Mouse (Mus musculus): ENCODE measurements at regions not wholly inside any gene's neighbourhood (a gene's known extent, or its start where the extent isn't known, plus 50 kb on each side); places are given as distances from the start of the nearest gene placed in this dataset.
"Not testable (repeated sequence)": the region's sequence is repeated elsewhere in the genome, so short reads cannot be mapped to it uniquely, and the experiment has no call there.

- ATAC-seq (replicated peaks; ENCODE audit: poor library complexity, severe bottlenecking) = peak; percentile 48; the same call in 1 of the 2 replicates
Measured at GRCm38 (mm10) chr14:18511094-18511493, 179.4 kb upstream of the Ube2e1 start.

- ATAC-seq (replicated peaks; ENCODE audit: poor library complexity, severe bottlenecking) = no peak
Measured at GRCm38 (mm10) chr14:18508359-18508647, 176.6 kb upstream of the Ube2e1 start.

DNA sequence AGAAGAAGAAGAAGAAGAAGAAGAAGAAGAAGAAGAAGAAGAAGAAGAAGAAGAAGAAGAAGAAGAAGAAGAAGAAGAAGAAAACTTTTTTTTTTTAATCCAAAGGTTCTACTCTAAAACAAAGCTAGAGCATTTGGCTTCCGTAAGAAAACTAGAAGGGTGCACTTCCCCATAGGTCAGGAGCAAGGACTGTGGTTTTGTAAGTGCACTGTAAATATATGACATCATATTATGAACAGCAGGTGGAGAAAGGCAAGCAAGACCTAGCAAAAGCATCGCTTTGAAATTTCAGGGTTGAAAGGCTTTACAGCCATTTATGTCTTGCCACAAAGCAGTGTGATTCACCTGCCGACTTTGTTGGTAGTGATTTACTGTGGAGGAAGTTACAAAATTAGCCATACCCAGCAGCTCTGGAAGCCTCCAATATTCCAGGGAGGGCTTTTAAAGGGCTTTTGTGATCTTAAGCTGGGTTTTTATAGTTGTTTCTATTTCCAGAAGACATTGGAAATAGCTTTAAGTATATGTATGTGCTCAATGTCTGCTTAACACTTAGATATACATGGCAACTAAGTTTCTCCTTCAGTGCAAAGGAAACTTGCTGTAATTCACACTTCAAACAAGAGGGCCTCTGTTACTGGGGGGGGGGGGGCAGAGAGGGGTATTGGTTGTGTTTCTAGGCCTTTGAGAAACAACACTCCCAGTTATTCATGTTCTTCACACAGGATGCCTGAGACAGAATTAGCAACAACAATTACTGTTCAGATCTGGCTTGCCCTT is 176.1 kb upstream of the Ube2e1 start:
- ATAC-seq (replicated peaks; ENCODE audit: poor library complexity, severe bottlenecking) = 0 out of 2 replicates have a peak, but pooled peaks have one; percentile 36

- peak; percentile 91 for ATAC-seq (replicated peaks; ENCODE audit: poor library complexity, severe bottlenecking)
Measured at GRCm38 (mm10) chr14:18506168-18506567, 174.5 kb upstream of the Ube2e1 start.

GRCm38 (mm10) chr14:18500249-18500832 is 168.7 kb upstream of the Ube2e1 start:
- no peak for ATAC-seq (replicated peaks; ENCODE audit: poor library complexity, severe bottlenecking)

- no peak for ATAC-seq (replicated peaks; ENCODE audit: poor library complexity, severe bottlenecking)
Measured at GRCm38 (mm10) chr14:18494048-18494447, 162.4 kb upstream of the Ube2e1 start.

GRCm38 (mm10) chr14:18486132-18486800 is 154.6 kb upstream of the Ube2e1 start:
- ATAC-seq (replicated peaks; ENCODE audit: poor library complexity, severe bottlenecking) = no peak

DNA sequence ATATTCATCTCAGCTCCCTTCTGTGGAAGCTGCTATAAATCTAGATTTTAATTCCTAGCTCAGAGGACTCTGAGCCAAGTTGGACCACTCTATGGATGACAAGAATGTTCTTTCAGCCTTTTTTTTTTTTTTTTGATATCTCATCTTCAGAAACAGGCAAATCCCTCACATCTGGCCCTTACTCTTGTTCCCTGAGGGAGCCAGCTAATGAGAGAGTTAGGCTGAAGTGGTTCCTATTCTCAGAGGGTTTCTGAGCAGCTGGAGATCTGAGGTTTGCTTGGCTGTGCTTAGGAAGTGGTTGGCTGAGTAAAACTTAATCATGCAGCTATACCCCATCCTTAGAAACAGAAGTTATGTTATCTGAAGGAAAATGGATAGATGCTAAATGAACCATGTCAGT is 153.9 kb upstream of the Ube2e1 start:
- ATAC-seq (replicated peaks; ENCODE audit: poor library complexity, severe bottlenecking) = no peak

- no peak for ATAC-seq (replicated peaks; ENCODE audit: poor library complexity, severe bottlenecking)
Measured at GRCm38 (mm10) chr14:18476795-18477320, 145.2 kb upstream of the Ube2e1 start.

DNA sequence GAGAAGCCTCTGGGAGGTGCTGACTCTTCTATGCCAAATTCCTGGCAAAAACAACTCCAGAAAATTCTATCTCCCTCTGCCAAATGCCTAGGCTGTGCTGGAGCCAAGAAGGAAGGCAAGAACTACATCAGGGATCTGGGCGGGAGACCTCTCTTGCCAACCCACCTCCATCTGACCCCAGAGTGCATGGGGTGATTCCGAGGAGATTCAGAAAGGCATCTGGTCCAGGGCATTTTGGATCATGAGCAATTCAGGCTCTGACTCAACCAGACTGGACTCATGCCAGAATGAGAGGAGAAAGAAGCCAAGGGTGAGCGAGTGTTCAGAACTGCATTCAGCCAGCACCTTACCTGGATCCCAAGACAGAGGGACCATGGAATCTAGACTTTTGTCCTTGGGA is 137.0 kb upstream of the Ube2e1 start:
- ATAC-seq (replicated peaks; ENCODE audit: poor library complexity, severe bottlenecking) = no peak

- ATAC-seq (replicated peaks; ENCODE audit: poor library complexity, severe bottlenecking) = not testable (repeated sequence)
Measured at GRCm38 (mm10) chr14:18466864-18467263, 135.2 kb upstream of the Ube2e1 start.

DNA sequence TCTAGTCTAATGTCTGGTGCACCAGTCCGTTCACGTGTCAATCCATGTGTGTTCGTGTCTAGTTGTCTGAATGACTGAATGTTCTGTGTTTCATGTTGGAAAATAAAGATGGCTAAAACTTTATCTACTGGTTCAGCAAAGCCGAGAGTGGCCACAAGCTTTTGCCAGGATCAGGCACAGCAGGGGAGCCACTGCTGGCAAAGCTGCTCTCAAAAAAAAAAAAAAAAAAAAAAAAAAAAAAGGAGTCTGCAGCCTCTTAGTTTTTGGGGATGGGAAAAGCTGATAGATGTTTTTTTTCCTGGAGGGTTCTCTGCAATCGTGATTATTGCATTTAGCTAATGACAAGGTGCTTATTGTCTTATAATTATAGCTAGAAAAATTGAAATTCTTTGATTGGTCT is 132.5 kb upstream of the Ube2e1 start:
- not testable (repeated sequence) for ATAC-seq (replicated peaks; ENCODE audit: poor library complexity, severe bottlenecking)

DNA sequence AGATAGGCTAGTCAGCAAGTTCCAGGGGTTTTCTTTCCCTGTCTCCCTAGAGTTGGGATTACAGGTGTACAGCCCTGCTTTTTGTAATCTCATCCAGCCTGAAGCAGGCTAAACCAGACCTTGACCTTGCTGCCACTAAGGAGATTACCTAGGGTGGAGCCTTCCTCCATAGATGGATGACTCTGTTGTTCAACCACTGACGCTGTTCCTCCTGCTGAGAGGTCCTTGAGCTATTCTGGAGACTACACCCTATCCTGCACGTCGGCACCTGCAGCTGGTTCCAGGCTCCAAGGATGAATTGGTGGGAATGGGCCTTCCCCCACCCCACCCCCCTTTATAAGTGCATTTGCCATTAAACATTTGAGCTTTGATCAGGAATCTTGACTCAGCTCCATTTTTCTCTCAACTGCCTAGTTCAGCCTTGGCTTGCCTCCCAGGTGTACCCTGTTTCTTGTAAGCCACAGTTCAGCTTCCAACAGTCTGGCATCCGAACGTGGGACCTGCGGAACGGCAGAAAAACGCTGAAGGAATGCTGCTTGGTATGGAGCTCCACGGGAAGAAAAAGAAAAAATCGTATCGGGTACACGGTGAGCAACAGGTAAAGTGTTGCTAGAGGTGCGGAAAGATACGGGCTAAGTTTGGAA is 131.7 kb upstream of the Ube2e1 start:
- ATAC-seq (replicated peaks; ENCODE audit: poor library complexity, severe bottlenecking) = no peak

DNA sequence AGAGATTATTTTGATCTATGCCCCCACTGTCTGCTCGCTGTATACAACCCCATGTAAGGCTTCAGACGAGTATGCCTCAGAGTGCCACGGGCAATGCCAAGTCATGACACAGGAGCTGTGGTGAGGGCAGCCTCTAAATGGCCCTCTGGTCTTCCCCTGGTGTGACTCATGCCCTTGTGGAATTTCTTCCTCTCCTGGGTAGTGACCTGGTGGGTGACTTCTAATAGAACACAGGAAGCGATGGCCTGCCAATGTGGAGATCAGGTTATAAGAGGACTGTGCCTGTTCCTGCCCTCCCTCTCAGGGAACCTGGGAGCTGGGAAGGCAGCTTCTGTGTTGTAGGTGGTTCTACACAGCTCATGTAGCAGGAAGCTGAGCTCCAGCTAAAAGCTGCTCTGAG is 130.7 kb upstream of the Ube2e1 start:
- ATAC-seq (replicated peaks; ENCODE audit: poor library complexity, severe bottlenecking) = no peak

- ATAC-seq (replicated peaks; ENCODE audit: poor library complexity, severe bottlenecking) = no peak
Measured at GRCm38 (mm10) chr14:18448666-18449065, 117.0 kb upstream of the Ube2e1 start.

GRCm38 (mm10) chr14:18444492-18444891 is 112.8 kb upstream of the Ube2e1 start:
- ATAC-seq (replicated peaks; ENCODE audit: poor library complexity, severe bottlenecking) = no peak

GRCm38 (mm10) chr14:18428968-18429367 is 97.3 kb upstream of the Ube2e1 start:
- not testable (repeated sequence) for ATAC-seq (replicated peaks; ENCODE audit: poor library complexity, severe bottlenecking)

DNA sequence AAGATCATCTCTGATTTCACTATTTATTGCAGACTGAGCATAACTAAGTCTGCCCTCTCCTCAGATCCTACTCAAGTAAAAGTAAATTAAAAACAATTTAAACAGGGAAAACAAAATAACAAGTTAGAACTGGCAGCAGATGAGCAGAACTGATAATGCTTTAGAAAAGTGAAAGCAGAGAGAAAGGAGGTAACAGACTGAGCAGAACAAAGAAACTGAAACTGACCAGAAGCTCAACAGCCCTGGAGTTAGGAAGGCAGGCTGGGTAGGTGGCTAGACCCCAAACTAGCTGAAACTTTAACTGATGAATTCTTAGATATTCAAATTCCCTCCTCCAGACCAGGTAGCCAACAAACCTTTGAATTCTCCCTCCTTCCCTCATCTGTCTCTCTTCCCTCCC is 94.2 kb upstream of the Ube2e1 start:
- no peak for ATAC-seq (replicated peaks; ENCODE audit: poor library complexity, severe bottlenecking)

DNA sequence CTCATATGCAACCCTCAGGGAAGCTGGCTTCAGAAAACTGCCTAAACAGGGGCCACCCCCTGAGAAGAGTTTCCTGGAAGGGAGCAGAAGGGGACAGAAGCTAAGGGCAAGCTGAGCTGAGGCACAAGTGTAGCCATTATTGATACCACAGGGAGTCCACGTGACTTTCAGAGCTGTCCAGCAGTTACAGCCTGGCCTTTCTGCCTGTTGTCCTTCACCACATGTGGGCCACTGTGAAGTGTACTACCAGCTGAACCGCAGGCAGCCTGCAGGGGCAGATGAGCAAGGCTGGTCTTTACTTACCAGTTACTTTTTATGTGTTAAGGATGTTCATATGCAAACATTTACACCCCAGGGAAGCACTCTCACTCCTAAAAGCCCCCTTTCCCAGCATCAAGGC is 85.2 kb upstream of the Ube2e1 start:
- no peak for ATAC-seq (replicated peaks; ENCODE audit: poor library complexity, severe bottlenecking)

GRCm38 (mm10) chr14:18416319-18416718 is 84.7 kb upstream of the Ube2e1 start:
- no peak for ATAC-seq (replicated peaks; ENCODE audit: poor library complexity, severe bottlenecking)

GRCm38 (mm10) chr14:18398953-18399352 is 67.3 kb upstream of the Ube2e1 start:
- ATAC-seq (replicated peaks; ENCODE audit: poor library complexity, severe bottlenecking) = no peak

Measured in granulocyte monocyte progenitor cell, adult 5-6 weeks (primary cell).